Mouse (Mus musculus) liver, postnatal 0 days (tissue): ENCODE data around the gene Comp.

Experiments used
- CTCF ChIP-seq: sonication (generic); IDR thresholded peaks from 2 replicates; pipeline ENCODE4 v1.5.1; 2016; ENCODE audit warnings: antibody characterized with exemption, low read depth
- EP300 ChIP-seq: IDR thresholded peaks from 2 replicates; pipeline ENCODE4 v1.6.1; 2016; ENCODE audit warnings: antibody characterized with exemption, low read depth, mild to moderate bottlenecking

DNA sequence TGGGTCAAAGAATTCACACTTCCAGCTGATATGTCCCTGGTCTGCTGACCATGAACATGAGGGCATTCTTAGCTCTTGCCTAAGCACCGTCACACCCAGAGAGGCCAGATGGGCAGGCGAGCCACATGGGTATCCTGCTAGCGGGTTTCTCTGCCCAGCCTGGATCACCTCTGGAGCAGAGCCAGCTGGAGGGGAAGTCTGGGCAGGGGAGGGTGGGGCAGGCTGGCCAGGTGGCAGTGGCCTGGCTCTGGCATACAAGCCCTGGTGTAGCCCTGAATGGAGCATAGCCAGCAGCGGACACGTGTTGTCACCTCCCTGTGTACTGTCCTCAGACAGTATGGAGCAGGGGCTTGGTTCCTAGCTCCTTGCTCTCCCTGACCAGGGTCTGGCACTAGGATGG, 22.3 kb downstream of the Comp start:
- TF ChIP-seq CTCF (no peak), EP300 (no peak)
